Mouse (Mus musculus): ENCODE measurements around the gene Kif6. TPM values are rescaled to one million over a fixed set of nuclear protein-coding genes. Genes with fewer than 3 reads are reported as not detected.

Gene Kif6
- total and polyA plus RNA-seq, 2 experiments from 2014 or later: 1.7 to 40.5 TPM

GRCm38 (mm10) chr17:49642889-49643490 lies 28.1 kb downstream of the Kif6 start:
- no peaks in the 10 kb centered on the region for H3K9me3 ChIP-seq (replicated peaks; ENCODE audit: control insufficient read depth, low read length)
- WGBS: 80% methylated on average over 11 of the region's 11 CpGs
- no peaks in the 10 kb centered on the region for H3K27me3 ChIP-seq (ENCODE audit: control insufficient read depth, insufficient read depth, low read length)
- TF ChIP-seq EP300 (IDR thresholded peaks at IDR 0.05; ENCODE audit: low read depth): no peak
- TF ChIP-seq CTCF (IDR thresholded peaks at IDR 0.05; ENCODE audit: low read depth): peak; percentile 42; the same call in 1 of the 2 replicates
- 0 out of 2 replicates have a peak overlapping the region, but pooled peaks have one; percentile 46 for H3K27ac ChIP-seq (ENCODE audit: low read depth)
- no peak overlapping the region for H3K4me3 ChIP-seq (ENCODE audit: low read depth, low read length)
- no peak overlapping the region for H3K9ac ChIP-seq (replicated peaks; ENCODE audit: low read depth, low read length)
- no peak overlapping the region for H3K4me2 ChIP-seq (ENCODE audit: low read depth, low read length)
- ATAC-seq (ENCODE audit: insufficient read depth, low read depth) (no peak), DNase-seq (ENCODE audit: low spot score) (peak; percentile 11)
- no peaks in the 10 kb centered on the region for H3K4me1 ChIP-seq (ENCODE audit: control insufficient read depth, insufficient read depth)
- no peaks in the 10 kb centered on the region for H3K36me3 ChIP-seq (replicated peaks; ENCODE audit: control insufficient read depth, insufficient read depth, low read length)

DNA sequence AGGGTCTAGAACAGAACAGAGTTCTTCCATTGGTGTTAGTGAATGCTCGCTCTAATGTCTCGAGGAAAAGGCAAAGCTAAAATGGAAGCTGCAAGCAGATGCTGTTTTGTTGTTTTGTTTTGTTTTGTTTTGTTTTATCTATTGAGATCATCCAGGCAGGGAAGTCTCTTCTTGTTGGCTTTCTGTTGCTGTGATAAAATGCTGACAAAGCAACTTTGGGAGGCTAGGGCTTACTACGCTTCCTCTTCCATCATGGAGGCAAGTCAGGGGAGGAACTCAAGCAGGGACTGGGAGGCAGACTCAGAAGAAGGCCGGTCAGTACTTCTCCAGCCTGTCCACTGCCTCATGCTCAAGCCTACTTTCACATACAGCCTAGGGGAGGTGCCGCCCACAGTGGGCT lies 31.3 kb downstream of the Kif6 start:
- H3K9ac ChIP-seq (replicated peaks; ENCODE audit: low read depth, low read length): no peak overlapping the region
- no peak overlapping the region for H3K4me2 ChIP-seq (ENCODE audit: low read depth, low read length)
- ATAC-seq (ENCODE audit: insufficient read depth, low read depth) (no peak), DNase-seq (ENCODE audit: low spot score) (no peak)
- H3K27me3 ChIP-seq (ENCODE audit: control insufficient read depth, insufficient read depth, low read length): no peaks in the 10 kb centered on the region
- H3K9me3 ChIP-seq (replicated peaks; ENCODE audit: control insufficient read depth, low read length): 0 out of 2 replicates have a peak, but pooled peaks cover 8% of the 10 kb centered on the region
- no peak overlapping the region for H3K4me3 ChIP-seq (ENCODE audit: low read depth, low read length)
- H3K27ac ChIP-seq (ENCODE audit: low read depth): no peak overlapping the region
- no peaks in the 10 kb centered on the region for H3K36me3 ChIP-seq (replicated peaks; ENCODE audit: control insufficient read depth, insufficient read depth, low read length)
- H3K4me1 ChIP-seq (ENCODE audit: control insufficient read depth, insufficient read depth): no peaks in the 10 kb centered on the region
- TF ChIP-seq EP300 (IDR thresholded peaks at IDR 0.05; ENCODE audit: low read depth) (no peak), CTCF (IDR thresholded peaks at IDR 0.05; ENCODE audit: low read depth) (no peak)
- WGBS: 82% methylated on average over 5 of the region's 5 CpGs

GRCm38 (mm10) chr17:49648970-49649369 lies 34.0 kb downstream of the Kif6 start:
- no peaks in the 10 kb centered on the region for H3K4me1 ChIP-seq (ENCODE audit: control insufficient read depth, insufficient read depth)
- no peaks in the 10 kb centered on the region for H3K36me3 ChIP-seq (replicated peaks; ENCODE audit: control insufficient read depth, insufficient read depth, low read length)
- H3K9me3 ChIP-seq (replicated peaks; ENCODE audit: control insufficient read depth, low read length): 0 out of 2 replicates have a peak, but pooled peaks cover 8% of the 10 kb centered on the region
- DNase-seq (ENCODE audit: low spot score): no peak
- no peaks in the 10 kb centered on the region for H3K27me3 ChIP-seq (ENCODE audit: control insufficient read depth, insufficient read depth, low read length)
- ATAC-seq (ENCODE audit: insufficient read depth, low read depth): no peak
- TF ChIP-seq CTCF (IDR thresholded peaks at IDR 0.05; ENCODE audit: low read depth) (no peak), EP300 (IDR thresholded peaks at IDR 0.05; ENCODE audit: low read depth) (no peak)
- no peak overlapping the region for H3K4me2 ChIP-seq (ENCODE audit: low read depth, low read length)
- 68% methylated on average over 2 of the region's 2 CpGs for WGBS
- H3K27ac ChIP-seq (ENCODE audit: low read depth): no peak overlapping the region
- no peak overlapping the region for H3K9ac ChIP-seq (replicated peaks; ENCODE audit: low read depth, low read length)
- no peak overlapping the region for H3K4me3 ChIP-seq (ENCODE audit: low read depth, low read length)

DNA sequence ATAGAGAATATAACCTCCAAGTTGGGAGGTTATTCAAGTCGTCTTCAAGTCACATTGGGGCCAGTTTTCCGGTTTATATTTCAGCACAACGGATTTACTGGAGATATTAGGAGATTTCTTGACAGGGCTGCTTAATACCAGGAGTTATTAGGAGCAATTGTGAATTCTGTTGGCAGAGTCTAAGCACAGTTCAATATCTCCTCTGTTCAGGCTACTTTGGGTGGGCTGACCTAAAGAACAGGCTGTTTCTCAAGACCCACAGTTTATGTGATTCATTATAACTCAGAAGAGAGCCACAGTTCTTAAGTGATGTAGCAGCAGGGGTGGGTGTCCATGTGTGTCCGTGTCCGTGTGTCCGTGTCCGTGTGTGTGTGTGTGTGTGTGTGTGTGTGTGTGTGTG lies 34.5 kb downstream of the Kif6 start:
- ATAC-seq (ENCODE audit: insufficient read depth, low read depth): no peak
- no peaks in the 10 kb centered on the region for H3K4me1 ChIP-seq (ENCODE audit: control insufficient read depth, insufficient read depth)
- no peak overlapping the region for H3K27ac ChIP-seq (ENCODE audit: low read depth)
- H3K4me3 ChIP-seq (ENCODE audit: low read depth, low read length): no peak overlapping the region
- H3K4me2 ChIP-seq (ENCODE audit: low read depth, low read length): no peak overlapping the region
- no peak overlapping the region for H3K9ac ChIP-seq (replicated peaks; ENCODE audit: low read depth, low read length)
- 0 out of 2 replicates have a peak, but pooled peaks cover 8% of the 10 kb centered on the region for H3K9me3 ChIP-seq (replicated peaks; ENCODE audit: control insufficient read depth, low read length)
- H3K27me3 ChIP-seq (ENCODE audit: control insufficient read depth, insufficient read depth, low read length): no peaks in the 10 kb centered on the region
- DNase-seq (ENCODE audit: low spot score): no peak
- 79% methylated on average over 7 of the region's 7 CpGs for WGBS
- TF ChIP-seq EP300 (IDR thresholded peaks at IDR 0.05; ENCODE audit: low read depth): no peak
- no peak for TF ChIP-seq CTCF (IDR thresholded peaks at IDR 0.05; ENCODE audit: low read depth)
- H3K36me3 ChIP-seq (replicated peaks; ENCODE audit: control insufficient read depth, insufficient read depth, low read length): no peaks in the 10 kb centered on the region

GRCm38 (mm10) chr17:49650366-49650765 lies 35.4 kb downstream of the Kif6 start:
- no peak for DNase-seq (ENCODE audit: low spot score)
- H3K4me3 ChIP-seq (ENCODE audit: low read depth, low read length): no peak overlapping the region
- H3K9ac ChIP-seq (replicated peaks; ENCODE audit: low read depth, low read length): no peak overlapping the region
- no peak overlapping the region for H3K4me2 ChIP-seq (ENCODE audit: low read depth, low read length)
- 0 out of 2 replicates have a peak, but pooled peaks cover 8% of the 10 kb centered on the region for H3K9me3 ChIP-seq (replicated peaks; ENCODE audit: control insufficient read depth, low read length)
- no peaks in the 10 kb centered on the region for H3K27me3 ChIP-seq (ENCODE audit: control insufficient read depth, insufficient read depth, low read length)
- no peak overlapping the region for H3K27ac ChIP-seq (ENCODE audit: low read depth)
- WGBS: 74% methylated on average over 4 of the region's 4 CpGs
- H3K36me3 ChIP-seq (replicated peaks; ENCODE audit: control insufficient read depth, insufficient read depth, low read length): no peaks in the 10 kb centered on the region
- no peak for ATAC-seq (ENCODE audit: insufficient read depth, low read depth)
- no peaks in the 10 kb centered on the region for H3K4me1 ChIP-seq (ENCODE audit: control insufficient read depth, insufficient read depth)
- TF ChIP-seq CTCF (IDR thresholded peaks at IDR 0.05; ENCODE audit: low read depth): no peak
- no peak for TF ChIP-seq EP300 (IDR thresholded peaks at IDR 0.05; ENCODE audit: low read depth)

DNA sequence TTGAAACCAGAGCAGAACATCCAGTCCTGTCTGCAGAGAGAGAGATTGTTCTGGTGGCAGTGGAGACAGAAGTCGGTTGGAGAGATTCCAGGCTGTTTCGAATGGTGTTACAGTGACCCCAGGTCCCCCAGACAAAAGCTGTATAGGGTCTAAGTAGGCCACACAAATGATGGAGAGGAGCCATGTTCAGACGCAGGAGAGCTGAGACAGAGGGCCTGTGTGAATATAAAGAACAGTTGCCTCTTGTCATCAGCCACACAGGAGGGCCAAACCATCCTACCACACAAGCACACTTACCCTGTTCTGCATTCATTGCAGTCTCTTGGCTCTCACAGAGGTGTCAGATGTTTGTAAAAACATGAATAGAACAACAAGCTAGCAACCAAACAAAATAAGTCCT lies 37.4 kb downstream of the Kif6 start:
- H3K9ac ChIP-seq (replicated peaks; ENCODE audit: low read depth, low read length): no peak overlapping the region
- no peak overlapping the region for H3K4me3 ChIP-seq (ENCODE audit: low read depth, low read length)
- H3K4me1 ChIP-seq (ENCODE audit: control insufficient read depth, insufficient read depth): no peaks in the 10 kb centered on the region

More for the DNA sequence above, 37.4 kb downstream of the Kif6 start:
- Histone ChIP-seq H3K27ac (ENCODE audit: low read depth) (no peak overlapping the region), H3K27me3 (ENCODE audit: control insufficient read depth, insufficient read depth, low read length) (no peaks in the 10 kb centered on the region), H3K9me3 (replicated peaks; ENCODE audit: control insufficient read depth, low read length) (0 out of 2 replicates have a peak, but pooled peaks cover 8% of the 10 kb centered on the region), H3K4me2 (ENCODE audit: low read depth, low read length) (no peak overlapping the region), H3K36me3 (replicated peaks; ENCODE audit: control insufficient read depth, insufficient read depth, low read length) (no peaks in the 10 kb centered on the region)
- DNase-seq (ENCODE audit: low spot score) (peak; percentile 12), ATAC-seq (ENCODE audit: insufficient read depth, low read depth) (no peak)
- 44% methylated on average over 3 of the region's 3 CpGs for WGBS
- TF ChIP-seq CTCF (IDR thresholded peaks at IDR 0.05; ENCODE audit: low read depth): no peak
- no peak for TF ChIP-seq EP300 (IDR thresholded peaks at IDR 0.05; ENCODE audit: low read depth)
